Mouse (Mus musculus): ENCODE results near the gene Mipep. TPM values are rescaled to one million over a fixed set of nuclear protein-coding genes. Genes with fewer than 3 reads are reported as not detected.

Gene Mipep
- total RNA-seq, 2 experiments from 2014 or later: 25.9 TPM

Other genes with a start within 250 kb of the Mipep start
- 10 to 100 TPM; 17.3 to 18.2 TPM for gene Spata13, start 150.6 kb upstream of the Mipep start, total RNA-seq (2021)
- gene C1qtnf9, start 16.4 kb upstream of the Mipep start, total RNA-seq (2021): under 1 TPM; 0.28 to 0.37 TPM